Mouse (Mus musculus) liver, postnatal 0 days (tissue): Measurements from ENCODE around the gene Atp5s. TPM values are rescaled to one million over a fixed set of nuclear protein-coding genes. Genes with fewer than 3 reads are reported as not detected.

Experiments used
- ATAC-seq: fragments of 200-750 bp; cut with Nextera tagmentation; 2 replicates; pipeline ENCODE4 v1.8.0; 2017; ENCODE audit warnings: mild to moderate bottlenecking, moderate library complexity
- DNase-seq: peaks from one replicate; pipeline ENCODE4 v3.0.0-alpha.2; 2016
- H3K27ac ChIP-seq: fragments of 300-500 bp; sonication (generic); 2 replicates; pipeline ENCODE4 v1.5.1; 2014; ENCODE audit warnings: antibody characterized with exemption, moderate library complexity, mild to moderate bottlenecking, low read depth
- H3K27me3 ChIP-seq: fragments of 300-500 bp; sonication (generic); 2 replicates; pipeline ENCODE4 v1.6.1; 2014; ENCODE audit warnings: low read length, control low read depth, mixed read lengths; ENCODE audit not compliant: insufficient read depth
- H3K36me3 ChIP-seq: fragments of 300-500 bp; sonication (generic); replicated peaks from 2 replicates; pipeline ENCODE4 v1.6.1; 2014; ENCODE audit warnings: mild to moderate bottlenecking, control low read depth, low read length, moderate library complexity, mixed read lengths; ENCODE audit not compliant: insufficient read depth
- H3K4me1 ChIP-seq: fragments of 300-500 bp; sonication (generic); 2 replicates; pipeline ENCODE4 v1.6.1; 2014; ENCODE audit warnings: antibody characterized with exemption, mild to moderate bottlenecking, control low read depth; ENCODE audit not compliant: insufficient read depth
- H3K4me2 ChIP-seq: fragments of 300-500 bp; sonication (generic); 2 replicates; pipeline ENCODE4 v1.6.1; 2014; ENCODE audit warnings: low read depth, mild to moderate bottlenecking, low read length, moderate library complexity, mixed read lengths
- H3K4me3 ChIP-seq: fragments of 300-500 bp; sonication (generic); 2 replicates; pipeline ENCODE4 v1.5.1; 2014; ENCODE audit warnings: low read depth, low read length
- H3K9ac ChIP-seq: fragments of 300-500 bp; sonication (generic); replicated peaks from 2 replicates; pipeline ENCODE4 v1.6.1; 2014; ENCODE audit warnings: mild to moderate bottlenecking, moderate library complexity
- H3K9me3 ChIP-seq: fragments of 300-500 bp; sonication (generic); 2 replicates; pipeline ENCODE4 v1.6.1; 2016; ENCODE audit warnings: mild to moderate bottlenecking, control low read depth, low read length, mixed read lengths
- CTCF ChIP-seq: sonication (generic); IDR thresholded peaks from 2 replicates; pipeline ENCODE4 v1.5.1; 2016; ENCODE audit warnings: antibody characterized with exemption, low read depth
- EP300 ChIP-seq: IDR thresholded peaks from 2 replicates; pipeline ENCODE4 v1.6.1; 2016; ENCODE audit warnings: antibody characterized with exemption, low read depth, mild to moderate bottlenecking
- WGBS: fragments of 180-500 bp; shearing (Covaris S2); extraction: QIAGEN DNeasy Blood & Tissue Kit; methylation state at CpG from one replicate; pipeline ENCODE4 v1.1.7; 2014; ENCODE audit not compliant: insufficient replicate concordance; 5-methylcytosine and 5-hydroxymethylcytosine counted together
- microRNA counts: library from miRNA; unstranded; fragments of <30 nt; microRNA quantifications from one replicate; lab custom pipeline; 2015
- microRNA-seq: library from miRNA; unstranded; fragments of <30 nt; microRNA quantifications from one replicate; pipeline ENCODE4, GENCODE M21; 2016
- polyA plus RNA-seq: library from polyadenylated mRNA; unstranded; fragments of >200 nt; fragmentation: Nextera tagmentation; extraction: Ambion mirVana; gene quantifications from 2 replicates; pipeline ENCODE4 v1.2.1, GENCODE M21; 2015

Atp5s gene
- polyA plus RNA-seq, 1 experiment from 2014 or later, result 18.3 TPM

GRCm38 (mm10) chr12:69790530-69791505 lies 66.1 kb downstream of the Atp5s start, which contains the start of gene Cdkl1:
TSS of gene Cdkl1 (minus strand) at chr12:69791267.
- 0 out of 2 replicates have a peak, but pooled peaks cover 3% of the 10 kb centered on the region for H3K27me3 ChIP-seq
- peak within 1 kb of the TSS; percentile 60 for H3K9ac ChIP-seq
- ATAC-seq, result peak; percentile 97
- H3K4me3 ChIP-seq, result peak within 1 kb of the TSS; percentile 53
- no peaks in the 10 kb centered on the region for H3K9me3 ChIP-seq
- TF ChIP-seq EP300 (no peak), CTCF (no peak)
- peak; percentile 84 for DNase-seq
- H3K4me1 ChIP-seq, result peaks cover 16% of the 10 kb centered on the region
- H3K36me3 ChIP-seq, result no peaks in the 10 kb centered on the region
- H3K27ac ChIP-seq, result peak within 1 kb of the TSS; percentile 19
- WGBS, result 2% methylated on average over 45 of the region's 45 CpGs
- H3K4me2 ChIP-seq, result peak within 1 kb of the TSS; percentile 95

MicroRNAs encoded within 50 kb of the gene (microRNA counts, 519-probe panel; counts per million panel counts)
- microRNA mmu-miR-681 (lab: Ali Mortazavi, UCI), result not detected

Small RNAs within 50 kb of the gene (microRNA-seq; reads per million reads assigned to microRNA genes)
- not detected for gene Mir681

Other genes with a start within 250 kb of the Atp5s start
- gene Vcpkmt, start 141.9 kb upstream of the Atp5s start, polyA plus RNA-seq, result 7.0 and 9.1 TPM in 2 replicates
- gene Sos2, start 43.1 kb upstream of the Atp5s start, polyA plus RNA-seq, result 2.9 and 3.5 TPM in 2 replicates
- gene L2hgdh, start 77 bp upstream of the Atp5s start, polyA plus RNA-seq, result 10.4 and 10.5 TPM in 2 replicates
- 1.8 and 2.2 TPM in 2 replicates for gene Cdkl1, start 66.3 kb downstream of the Atp5s start, polyA plus RNA-seq
- 1.0 and 1.1 TPM in 2 replicates for gene Atl1, start 167.7 kb downstream of the Atp5s start, polyA plus RNA-seq
- 11.7 and 11.8 TPM in 2 replicates for gene Map4k5, start 168.2 kb downstream of the Atp5s start, polyA plus RNA-seq